Mouse (Mus musculus) layer of hippocampus, postnatal 25 days (tissue): ENCODE measurements at regions not wholly inside any gene's neighbourhood (a gene's known extent, or its start where the extent isn't known, plus 50 kb on each side); places are given as distances from the start of the nearest gene placed in this dataset.
A peak's percentile ranks its signal among the peaks of the same experiment; 100 is the strongest.

Experiments
- DNase-seq, 2 experiments: peaks; one replicate each; pipeline ENCODE4 v3.0.0; 2022; ENCODE audit warnings: mixed read lengths in 2 of 2, low spot score in 1 of 2; ENCODE audit errors: extremely low spot score in 1 of 2

DNA sequence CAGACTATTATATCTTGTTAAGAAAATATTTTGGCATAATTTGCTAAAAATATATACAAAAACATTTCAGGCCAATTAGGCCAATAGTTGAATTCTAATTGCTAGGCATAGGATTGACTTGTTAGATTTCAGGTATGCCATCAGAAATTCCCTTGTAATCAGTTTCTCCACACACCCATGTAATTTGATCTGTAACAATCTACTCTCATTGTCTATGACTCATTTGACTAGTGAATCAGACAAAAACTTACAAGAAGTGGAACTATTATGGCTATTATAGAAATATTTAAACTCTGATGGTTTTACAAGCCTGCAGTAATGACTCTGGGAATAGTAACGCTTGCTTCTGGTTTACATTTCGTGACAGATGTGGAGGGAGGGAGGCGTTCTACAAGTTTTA lies 338.9 kb upstream of the Ptbp2 start:
- no peak for DNase-seq

DNA sequence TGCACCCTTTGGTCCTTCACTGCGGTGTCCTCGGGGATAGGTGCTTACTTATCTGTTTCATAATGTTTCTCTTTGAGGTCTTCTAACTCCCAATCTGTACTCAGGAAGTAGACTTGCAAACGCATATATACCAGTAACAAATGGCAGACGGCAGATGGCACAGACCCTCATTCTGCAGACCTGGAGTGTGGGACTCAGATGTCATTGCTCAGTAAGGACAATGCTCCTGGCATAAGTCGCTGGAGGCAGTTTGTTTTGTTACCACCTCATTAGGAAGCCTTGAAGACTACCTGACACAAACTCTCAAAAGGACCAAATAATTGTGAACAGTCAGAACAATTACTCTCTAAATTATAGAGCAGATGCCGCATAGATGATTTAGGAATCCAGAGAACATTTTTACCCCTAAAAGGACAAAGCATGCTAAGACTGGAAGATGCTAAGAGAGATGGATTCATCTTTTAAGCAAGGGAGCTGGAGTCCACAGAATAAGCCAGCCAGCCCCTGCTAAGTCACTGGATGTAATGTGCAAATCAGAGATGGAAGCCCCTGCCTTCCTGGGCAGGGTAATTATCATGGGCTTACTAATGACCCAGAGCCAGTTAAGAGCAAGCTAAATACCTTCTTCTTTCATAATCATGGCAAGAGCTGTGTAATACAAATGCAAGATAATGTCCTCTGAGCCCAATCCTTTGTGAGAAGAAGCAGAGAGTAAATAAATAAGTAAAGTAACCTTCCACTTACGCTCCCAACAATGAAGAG lies 299.1 kb upstream of the Ptbp2 start:
- DNase-seq: no peak

GRCm38 (mm10) chr3:120073528-120073927 lies 289.3 kb upstream of the Ptbp2 start:
- DNase-seq: no peak

DNA sequence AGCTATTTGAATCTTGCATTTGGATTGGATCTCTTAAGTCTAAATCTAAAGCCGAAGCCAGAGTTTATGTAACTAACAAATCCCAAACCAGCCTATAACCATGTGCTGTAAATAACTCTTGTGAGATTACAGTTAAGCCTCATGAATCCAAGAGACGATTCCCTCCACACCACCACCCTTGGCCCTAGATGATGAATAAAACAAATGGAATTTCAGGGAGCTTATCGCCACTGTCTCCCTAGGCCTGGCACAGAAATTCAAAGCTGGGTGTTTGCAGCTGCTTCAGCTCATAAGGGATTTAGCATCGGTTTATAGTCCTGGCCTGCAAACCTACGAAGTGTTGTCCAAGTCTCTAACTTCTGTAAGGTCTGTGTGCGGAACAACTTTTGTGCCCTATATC lies 281.4 kb upstream of the Ptbp2 start:
- no peak for DNase-seq

DNA sequence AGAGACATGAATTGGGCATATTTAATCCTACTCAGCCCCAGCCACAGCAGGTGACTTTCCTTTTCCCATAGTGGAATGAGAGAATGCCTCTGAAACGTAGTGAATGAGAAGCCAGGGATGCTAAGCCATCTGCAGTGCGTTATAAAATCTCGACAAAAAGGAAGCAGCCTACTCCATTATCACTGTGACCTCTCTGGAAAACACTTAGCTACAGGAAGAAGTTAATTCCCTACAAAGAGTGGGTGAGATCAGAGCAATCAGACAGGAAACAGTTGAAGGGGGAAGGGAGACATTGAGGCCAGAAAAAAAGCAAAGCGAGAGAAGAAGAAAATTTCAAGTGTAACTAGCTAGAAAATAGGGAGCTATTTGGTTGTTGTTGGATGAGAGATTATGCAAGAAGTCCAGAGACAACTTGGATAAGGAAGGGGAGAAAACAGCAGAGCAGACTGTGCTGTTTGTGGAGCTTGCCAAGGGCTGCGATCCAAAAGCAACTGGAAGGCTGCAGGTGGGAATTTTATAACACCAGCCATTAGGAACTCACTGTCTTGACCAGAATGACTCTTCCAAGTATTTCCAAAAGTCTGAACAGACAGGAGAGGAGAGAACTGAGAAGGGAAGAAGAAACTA lies 280.7 kb upstream of the Ptbp2 start:
- DNase-seq: no peak

GRCm38 (mm10) chr3:120062264-120062663 lies 278.0 kb upstream of the Ptbp2 start:
- DNase-seq: no peak

GRCm38 (mm10) chr3:120059959-120060358 lies 275.7 kb upstream of the Ptbp2 start:
- no peak for DNase-seq

- DNase-seq: no peak
These were observed 271.2 kb upstream of the Ptbp2 start for GRCm38 (mm10) chr3:120055216-120056154.

DNA sequence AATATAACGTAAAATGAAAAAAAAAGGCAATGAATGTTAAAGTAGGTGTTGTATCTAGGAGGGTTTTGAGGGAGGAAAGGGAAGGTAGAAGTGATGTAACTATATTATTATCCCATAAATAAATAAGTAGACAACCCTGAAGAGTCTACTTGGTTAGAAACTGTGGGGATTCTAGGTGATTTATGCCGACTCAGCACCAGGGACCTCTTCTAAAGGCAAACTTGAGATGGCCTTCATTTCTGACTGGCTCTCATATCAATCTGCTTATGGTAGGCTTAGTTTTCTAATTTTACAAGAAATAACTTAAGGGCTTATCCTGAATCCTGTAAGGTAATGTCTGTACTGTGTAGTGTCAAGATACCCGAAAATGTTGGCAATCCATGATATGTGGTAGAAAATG lies 263.0 kb upstream of the Ptbp2 start:
- no peak for DNase-seq

GRCm38 (mm10) chr3:120037526-120037925 lies 253.3 kb upstream of the Ptbp2 start:
- DNase-seq: no peak

DNA sequence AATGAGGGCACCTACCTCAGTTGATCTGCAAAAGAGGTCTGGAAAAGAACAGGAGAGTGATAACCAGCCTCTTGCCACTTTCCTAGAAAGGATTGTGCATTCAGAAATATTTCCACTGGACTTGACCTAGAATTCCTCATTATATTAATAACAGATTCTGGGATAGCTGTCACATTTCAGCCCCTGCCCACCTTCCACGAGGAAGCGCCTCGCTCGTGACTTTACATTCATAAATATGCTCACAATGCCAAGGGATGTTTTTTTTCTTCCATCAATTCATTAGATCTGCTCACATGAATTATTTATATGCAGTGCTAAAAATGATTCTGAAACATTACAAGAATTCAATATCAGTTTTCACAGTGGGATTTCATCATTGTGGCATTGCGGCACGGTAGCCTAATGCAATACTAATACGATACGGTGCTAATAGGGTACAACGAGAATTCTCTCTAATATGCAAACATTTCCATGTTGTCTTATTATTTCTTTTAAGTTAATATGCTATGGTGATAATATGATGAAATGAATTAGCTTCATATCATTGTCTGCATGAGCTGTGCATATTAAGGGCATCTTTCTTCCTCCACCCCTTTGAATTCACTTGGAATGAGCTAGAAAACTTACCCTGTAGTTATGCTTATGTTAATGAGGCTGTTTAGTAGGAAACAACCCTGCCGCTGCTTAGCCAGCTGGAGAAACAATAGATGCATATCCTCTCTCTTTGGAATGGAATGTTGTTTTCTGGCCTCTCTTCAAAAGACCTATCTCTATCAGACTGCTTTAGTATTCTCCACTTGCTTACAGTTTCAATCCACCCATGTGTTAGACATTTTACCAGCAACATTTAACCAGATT lies 235.8 kb upstream of the Ptbp2 start:
- DNase-seq: no peak

GRCm38 (mm10) chr3:120015376-120015775 lies 231.1 kb upstream of the Ptbp2 start:
- no peak for DNase-seq

DNA sequence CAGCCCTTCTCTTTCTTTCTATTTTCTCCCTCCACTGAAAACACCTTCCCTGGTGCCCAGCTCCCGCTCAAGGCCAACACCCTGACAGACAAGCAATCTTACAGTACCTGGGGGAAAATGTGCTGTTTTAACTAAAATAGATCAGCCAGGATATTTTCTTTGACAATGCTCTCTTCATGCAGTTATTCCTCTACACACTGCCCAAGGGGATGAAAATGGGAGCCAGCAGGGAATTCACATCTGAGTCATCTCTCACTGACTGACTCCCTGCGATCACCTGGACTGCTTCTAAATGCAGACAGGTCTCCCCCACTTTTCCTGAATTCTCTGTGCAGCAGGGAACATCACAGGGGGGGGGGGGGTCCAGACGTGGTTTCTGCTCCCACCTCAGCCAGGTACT lies 227.6 kb upstream of the Ptbp2 start:
- no peak for DNase-seq

GRCm38 (mm10) chr3:120008110-120008509 lies 223.8 kb upstream of the Ptbp2 start:
- no peak for DNase-seq

DNA sequence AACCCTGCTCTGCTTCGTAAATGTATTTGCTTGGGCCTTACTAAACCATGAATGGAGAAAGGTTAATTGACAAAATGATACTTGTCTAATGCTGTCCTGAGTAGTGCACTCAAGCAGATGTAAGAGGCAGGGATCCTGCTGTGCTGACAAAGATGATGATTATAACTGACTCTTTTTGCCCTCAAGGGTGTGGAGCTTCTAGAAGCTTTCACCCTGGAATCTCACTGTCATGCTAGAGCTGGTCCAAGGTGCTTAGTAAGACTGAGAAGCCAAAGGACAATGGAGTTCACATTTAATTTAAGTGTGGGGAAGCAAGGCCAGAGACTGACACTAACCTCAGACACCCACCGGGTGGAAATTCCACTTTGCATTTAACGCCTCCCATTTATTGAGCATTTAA lies 220.3 kb upstream of the Ptbp2 start:
- no peak for DNase-seq

GRCm38 (mm10) chr3:120000281-120000680 lies 216.0 kb upstream of the Ptbp2 start:
- DNase-seq: no peak

- no peak for DNase-seq
These were observed 212.2 kb upstream of the Ptbp2 start for GRCm38 (mm10) chr3:119996258-119996988.

- DNase-seq: peak in 1 of 2 experiments; percentile 24
These were observed 211.5 kb upstream of the Ptbp2 start for GRCm38 (mm10) chr3:119995781-119996180.

DNA sequence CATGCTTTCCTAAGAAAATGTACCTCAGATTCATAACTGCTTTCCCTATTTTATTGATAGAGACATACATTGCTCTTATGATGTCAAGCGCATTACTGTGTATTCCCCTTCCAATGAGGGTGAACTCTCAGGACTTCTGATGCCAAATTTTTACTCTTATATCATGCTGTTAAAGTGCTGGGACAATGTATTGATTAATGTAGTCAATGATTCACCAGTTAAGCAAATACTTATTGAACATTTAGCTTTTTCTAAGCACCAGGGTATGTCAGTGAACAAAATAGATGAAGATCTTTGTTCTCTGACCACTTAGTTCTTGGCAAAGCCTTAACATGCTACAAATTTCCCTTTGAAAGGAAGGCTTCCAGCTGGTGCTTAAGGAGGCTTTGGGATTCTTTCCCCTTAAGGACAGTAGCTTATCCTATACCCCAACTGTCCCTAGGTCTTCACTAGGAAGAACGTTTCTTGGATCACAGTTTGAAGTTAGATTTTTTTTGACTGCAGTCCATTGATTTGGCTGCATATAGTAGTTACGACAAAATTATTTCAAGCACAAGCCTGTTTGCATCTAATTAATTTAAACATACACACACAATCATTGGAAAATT lies 203.1 kb upstream of the Ptbp2 start:
- no peak for DNase-seq
